Mouse (Mus musculus) gonadal fat pad, adult 2 months (tissue): Measurements from ENCODE around the gene Gnb1. TPM values are rescaled to one million over a fixed set of nuclear protein-coding genes. Genes with fewer than 3 reads are reported as not detected.

Experiments
- DNase-seq: peaks from one replicate; pipeline ENCODE4 v3.0.0-alpha.2; 2012; ENCODE audit warnings: low read depth
- polyA plus RNA-seq: library from polyadenylated mRNA; depleted of rRNA; stranded (reverse); fragments of >200 nt; gene quantifications from 2 replicates; pipeline ENCODE4 v1.2.3, GENCODE M21; 2012

Gene Gnb1
- polyA plus RNA-seq, 1 experiment: 820 TPM

DNA sequence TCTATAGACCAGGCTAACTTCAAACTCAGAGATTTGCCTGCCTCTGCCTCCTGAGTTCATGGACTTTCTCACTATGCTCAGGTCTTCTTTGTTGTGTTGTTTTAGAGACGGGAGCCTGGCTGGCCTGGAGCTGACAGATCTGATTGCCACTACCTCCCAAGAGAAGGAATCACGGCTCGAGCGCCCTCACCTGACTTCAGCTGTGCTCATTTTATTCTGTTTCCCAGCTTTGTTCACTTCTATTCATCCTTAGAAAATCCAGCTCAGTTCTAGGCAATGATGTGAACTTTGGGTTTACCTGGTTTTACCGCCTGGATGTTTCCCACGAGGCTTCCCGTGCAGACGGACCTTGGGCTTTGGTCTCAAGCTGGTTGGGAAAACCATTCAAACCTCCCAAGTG, 84.4 kb downstream of the Gnb1 start:
- DNase-seq: no peak

GRCm38 (mm10) chr4:155577132-155577531, 86.0 kb downstream of the Gnb1 start:
- DNase-seq: no peak

DNA sequence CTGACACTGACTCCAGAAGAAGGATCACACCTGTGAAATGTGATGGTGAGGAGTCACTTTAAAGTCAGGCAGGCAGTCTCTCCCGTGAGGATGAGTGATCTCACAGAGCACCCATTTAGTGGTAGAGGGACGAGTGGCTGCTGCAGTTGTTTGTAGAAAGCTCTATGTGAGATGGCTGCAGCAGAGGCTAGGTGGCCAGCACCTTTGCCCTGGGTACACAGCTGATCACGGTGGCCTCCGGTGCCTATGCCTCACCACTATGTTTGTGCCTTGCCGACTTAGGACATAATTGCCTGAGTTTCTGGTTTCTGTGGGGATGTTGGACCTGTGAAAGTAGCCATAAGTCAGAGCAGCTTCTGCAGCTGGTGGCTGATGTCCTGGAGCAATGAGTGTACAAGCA, 86.6 kb downstream of the Gnb1 start:
- DNase-seq: no peak

DNA sequence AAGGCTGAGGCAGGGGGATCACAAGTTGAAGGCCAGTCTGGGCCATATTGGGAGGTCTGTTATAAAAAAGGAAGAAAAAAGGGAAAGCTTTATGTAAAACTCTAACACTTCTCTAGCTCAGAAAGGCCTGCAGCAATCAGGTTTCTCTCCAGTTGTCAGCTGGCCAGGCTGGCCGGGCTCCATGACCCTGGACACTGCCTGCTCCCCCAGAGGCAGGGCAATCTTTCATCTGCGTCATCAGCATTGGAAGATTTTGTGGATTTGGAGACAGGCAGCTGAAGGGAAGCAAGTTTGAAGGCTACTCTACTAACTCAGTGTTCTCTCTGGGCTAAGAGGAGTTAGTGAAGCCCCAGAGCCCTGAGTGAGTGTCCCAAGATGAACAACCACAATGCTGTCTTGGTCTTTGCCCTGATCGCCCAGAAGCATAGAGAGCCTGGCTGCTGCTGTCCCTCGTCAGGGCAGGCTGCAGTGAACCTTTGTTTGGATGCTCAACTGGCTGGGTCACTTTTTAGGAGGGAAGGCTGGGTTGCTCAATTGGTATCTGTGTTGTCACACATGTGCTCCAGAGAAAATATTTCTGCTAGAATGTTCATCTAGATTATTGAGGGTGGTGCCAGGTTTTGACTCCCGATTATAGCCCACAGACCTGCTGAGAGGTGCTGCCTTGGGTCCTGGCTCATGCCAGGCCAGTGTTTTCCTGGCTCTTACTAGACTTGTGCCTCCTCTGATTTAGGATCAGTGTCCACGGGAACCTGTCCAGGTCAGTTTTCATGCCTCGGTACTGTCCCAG, 87.4 kb downstream of the Gnb1 start:
- no peak for DNase-seq

GRCm38 (mm10) chr4:155580420-155580819, 89.3 kb downstream of the Gnb1 start:
- DNase-seq: no peak

DNA sequence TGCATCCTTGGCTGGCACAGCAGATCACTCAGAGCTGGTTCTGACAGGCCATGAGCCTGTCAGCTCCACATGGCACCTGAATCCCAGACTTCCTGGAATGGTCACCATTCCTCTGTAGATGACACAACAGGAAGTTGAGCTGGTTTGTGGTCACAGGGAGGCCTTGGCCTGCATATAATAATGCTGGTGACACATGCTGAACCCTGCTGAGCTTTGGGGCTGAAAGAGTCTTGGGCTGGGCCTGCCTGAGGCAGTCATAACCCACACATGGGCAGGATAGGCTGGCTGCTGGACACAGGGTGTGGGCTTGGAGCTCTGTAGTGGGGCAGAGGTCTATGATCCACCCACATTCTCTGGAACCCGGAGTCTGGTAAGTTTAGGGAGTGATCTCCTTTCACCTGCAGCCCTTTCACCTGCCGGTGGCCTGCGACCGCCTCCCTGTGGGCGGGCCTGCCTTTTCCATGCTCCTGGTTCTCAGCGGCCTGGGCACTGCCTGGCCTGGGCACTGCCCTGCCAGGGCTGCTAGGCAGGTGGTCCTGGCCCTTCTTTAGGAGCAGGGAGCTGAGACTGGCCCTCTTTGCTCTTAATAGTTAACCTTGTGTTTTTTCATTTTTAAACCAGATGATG, 91.2 kb downstream of the Gnb1 start:
- DNase-seq: no peak

- DNase-seq: no peak
These were observed 98.2 kb downstream of the Gnb1 start for GRCm38 (mm10) chr4:155589356-155589755.

DNA sequence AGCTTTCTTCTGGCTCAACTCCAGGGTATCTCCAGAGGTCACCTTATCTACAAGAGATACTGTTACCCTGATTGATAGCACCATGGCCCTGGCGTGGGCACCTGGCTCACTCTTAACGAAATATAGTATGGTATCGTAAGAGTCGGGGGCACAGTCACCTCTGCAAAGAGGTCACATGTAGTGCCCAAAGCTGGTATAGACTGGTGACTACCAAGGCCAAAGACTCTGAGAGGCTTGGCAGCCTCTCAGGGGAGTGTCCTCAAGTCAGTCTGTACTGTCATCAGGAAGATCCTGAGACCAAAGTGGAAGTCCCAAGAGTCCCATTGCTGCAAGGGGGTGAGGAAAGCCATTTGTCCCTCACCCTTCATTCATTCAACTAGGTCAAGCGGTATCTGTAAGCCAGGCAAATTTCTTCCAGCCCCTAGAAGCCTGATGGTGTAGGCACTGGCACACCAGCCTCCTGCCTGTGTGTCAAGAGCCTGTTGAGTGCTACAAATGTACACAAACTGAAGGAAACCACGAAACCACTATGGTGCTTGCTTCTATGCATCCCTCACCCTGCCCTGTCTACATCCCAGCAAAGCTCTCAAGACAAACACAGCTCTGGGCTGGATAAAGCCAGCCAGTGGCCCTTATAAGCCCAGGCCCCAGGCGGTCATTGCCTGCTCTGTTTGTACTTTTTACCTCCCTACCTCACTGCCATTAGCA, 100.0 kb downstream of the Gnb1 start:
- no peak for DNase-seq

GRCm38 (mm10) chr4:155593780-155594179, 102.6 kb downstream of the Gnb1 start:
- no peak for DNase-seq

- DNase-seq: no peak
These were observed 104.6 kb downstream of the Gnb1 start for GRCm38 (mm10) chr4:155595777-155596176.

GRCm38 (mm10) chr4:155596606-155597005, 105.4 kb downstream of the Gnb1 start:
- DNase-seq: no peak

DNA sequence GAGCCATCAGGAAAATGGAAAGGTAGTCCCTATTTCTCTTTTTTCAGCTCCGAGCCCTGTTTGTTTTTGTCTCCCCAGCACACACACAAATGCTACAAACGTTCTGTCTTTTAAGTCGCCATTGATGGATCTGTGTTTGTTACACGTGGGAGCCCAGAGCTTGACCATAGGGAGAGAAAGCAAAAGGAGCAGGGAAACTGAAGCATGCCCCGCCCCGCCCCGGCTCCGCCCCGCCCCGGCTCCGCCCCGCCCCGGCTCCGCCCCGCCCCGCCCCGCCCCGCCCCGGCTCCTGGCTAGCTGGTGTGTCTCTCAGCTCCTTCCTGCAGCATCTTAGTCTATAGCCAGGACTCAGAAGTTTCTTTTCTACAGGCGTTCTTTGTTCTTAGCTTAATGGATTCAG, 107.4 kb downstream of the Gnb1 start:
- DNase-seq: no peak

DNA sequence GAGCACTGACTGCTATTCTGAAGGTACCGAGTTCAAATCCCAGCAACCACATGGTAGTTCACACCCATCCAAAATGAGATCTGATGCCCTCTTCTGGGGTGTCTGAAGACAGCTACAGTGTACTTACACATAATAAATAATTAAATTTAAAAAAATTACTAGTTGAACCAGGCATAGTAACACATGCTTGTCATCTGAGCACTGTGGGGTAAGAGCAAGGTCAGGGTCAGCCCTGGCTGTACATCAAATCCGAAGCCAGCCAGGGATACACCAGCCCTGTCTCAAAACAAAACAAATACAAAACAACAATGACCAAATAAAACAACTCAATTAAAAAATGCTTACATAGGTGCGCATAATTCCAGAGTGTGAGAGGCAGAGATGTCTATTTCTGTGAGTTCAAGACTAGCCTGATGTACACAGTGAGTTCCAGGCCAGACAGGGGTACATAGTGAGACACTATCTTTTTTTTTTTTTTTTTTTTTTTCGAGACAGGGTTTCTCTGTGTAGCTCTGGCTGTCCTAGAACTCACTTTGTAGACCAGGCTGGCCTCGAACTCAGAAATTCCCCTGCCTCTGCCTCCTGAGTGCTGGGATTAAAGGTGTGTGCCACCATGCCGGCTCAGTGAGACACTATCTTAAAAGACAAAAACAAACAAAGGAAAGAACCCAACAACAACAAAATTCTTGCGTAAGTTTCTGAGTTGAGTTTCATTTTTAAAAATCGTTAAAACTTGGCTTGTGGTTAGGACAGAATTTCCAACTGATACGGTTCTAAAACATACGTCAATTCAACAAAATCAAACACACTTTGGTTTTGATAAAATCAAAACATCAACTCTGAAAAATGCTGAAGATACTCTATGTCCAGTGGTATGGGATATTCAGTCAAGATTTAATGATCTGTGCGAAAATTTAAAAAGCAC, 109.0 kb downstream of the Gnb1 start:
- DNase-seq: no peak

- DNase-seq: no peak
These were observed 110.2 kb downstream of the Gnb1 start, which contains the start of gene Slc35e2 for GRCm38 (mm10) chr4:155601091-155601996. Gene Slc35e2 (plus strand): TSS chr4:155601416.

DNA sequence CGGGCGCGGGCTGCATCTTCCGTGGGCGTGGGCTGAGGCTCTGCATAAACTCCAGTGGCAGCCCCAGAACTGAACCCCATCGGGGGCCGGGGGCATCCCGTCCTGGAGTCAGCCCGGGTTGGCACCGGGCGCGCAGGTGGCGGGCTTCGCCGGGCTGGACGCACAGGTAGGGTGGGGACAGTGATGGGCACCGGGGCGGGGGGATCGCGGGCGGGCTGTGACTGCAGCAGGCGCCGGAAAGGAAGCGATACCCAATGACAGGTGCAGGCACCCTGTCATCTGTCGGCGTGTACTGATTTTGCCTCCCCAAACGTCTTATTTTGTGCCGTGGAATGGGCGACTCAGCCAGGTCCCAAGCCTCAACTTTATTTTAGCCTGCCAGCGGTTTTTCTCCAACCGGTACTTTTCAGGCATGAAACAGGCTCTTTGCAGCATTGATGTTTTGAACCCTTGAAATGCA, 110.9 kb downstream of the Gnb1 start:
- DNase-seq: no peak

- no peak for DNase-seq
These were observed 111.6 kb downstream of the Gnb1 start for GRCm38 (mm10) chr4:155602753-155603152.

GRCm38 (mm10) chr4:155603801-155604200, 112.6 kb downstream of the Gnb1 start:
- DNase-seq: no peak

DNA sequence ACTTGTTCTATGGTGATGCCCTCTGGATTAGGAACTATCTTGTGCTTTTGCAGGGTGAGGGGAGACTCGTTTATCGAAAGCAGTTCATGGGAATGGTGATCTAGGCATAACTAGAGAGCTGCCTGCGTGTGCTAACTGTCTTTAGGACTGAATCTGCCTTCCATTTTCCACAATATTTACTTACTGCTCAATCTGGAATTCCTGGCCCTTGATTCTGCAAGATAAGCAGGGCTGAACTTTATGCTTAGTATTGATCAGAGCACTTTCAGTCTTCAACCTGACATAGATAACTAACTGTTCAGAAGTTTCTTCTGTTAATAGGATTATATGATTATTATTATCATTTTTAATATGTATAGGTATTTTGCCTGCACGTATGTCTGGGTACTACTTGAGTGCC, 114.0 kb downstream of the Gnb1 start:
- DNase-seq: no peak

GRCm38 (mm10) chr4:155606825-155607224, 115.7 kb downstream of the Gnb1 start:
- no peak for DNase-seq
